Mouse (Mus musculus): ENCODE data around the gene Cfap299.

Cfap299 gene

DNA sequence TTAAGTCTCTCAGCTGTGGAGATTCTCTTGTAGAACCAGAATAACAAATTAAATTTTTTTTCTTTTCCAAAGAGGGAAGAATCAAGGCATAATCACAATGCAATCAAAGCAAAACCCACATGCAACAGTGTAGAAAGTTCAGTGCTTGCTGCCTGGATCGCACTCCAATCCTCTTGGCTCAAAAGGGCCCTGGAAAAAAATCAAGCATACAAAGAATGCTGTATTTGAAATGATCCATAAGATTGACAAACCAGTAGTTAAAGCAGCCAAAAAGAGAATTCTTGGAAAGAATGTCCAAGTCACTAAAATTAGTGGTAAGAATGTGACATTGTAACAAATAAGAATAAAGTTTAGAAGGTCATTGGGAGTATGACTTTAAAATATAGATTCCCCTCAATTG is 486.2 kb downstream of the Cfap299 start:
- no peak for DNase-seq (ENCODE audit: low spot score)

DNA sequence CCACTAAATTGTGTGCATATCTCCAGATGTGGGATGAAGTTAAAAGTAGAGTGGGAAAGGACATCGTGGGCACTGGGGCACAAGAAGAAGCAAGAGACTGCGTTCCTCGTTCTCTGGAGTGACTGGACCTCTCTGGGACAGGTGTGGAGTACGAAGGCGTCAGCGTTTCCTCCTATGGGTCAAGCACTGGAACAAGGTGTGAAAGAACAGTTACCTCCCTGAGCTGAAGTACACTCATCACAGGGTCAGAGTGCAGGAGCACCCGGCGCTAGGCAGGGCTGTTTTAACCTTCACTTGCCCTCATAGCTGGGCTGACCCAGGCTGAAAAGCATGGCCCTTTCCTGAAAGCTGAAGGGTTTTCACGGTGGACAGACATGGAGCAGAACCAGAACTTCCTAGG is 504.7 kb downstream of the Cfap299 start:
- DNase-seq (ENCODE audit: low spot score): no peak

DNA sequence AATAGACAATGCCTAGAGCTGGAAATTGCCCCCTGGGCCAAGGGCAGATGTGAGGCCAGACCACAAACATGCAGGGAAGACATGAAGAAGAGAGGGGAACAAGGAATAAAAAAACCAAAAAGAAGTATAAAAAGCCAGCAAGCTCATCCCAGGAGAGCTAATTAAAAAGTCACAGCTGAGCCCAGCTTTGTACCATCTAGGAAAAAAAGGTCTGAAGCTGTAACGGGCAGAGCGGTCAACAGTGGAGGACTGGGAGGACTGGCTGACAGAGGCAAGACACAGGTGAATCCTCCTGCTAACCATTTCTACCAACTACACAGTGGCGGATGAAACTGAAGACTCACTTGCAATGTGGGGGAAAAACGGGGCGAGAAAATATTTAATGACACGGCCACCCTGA is 505.2 kb downstream of the Cfap299 start:
- no peak for DNase-seq (ENCODE audit: low spot score)

DNA sequence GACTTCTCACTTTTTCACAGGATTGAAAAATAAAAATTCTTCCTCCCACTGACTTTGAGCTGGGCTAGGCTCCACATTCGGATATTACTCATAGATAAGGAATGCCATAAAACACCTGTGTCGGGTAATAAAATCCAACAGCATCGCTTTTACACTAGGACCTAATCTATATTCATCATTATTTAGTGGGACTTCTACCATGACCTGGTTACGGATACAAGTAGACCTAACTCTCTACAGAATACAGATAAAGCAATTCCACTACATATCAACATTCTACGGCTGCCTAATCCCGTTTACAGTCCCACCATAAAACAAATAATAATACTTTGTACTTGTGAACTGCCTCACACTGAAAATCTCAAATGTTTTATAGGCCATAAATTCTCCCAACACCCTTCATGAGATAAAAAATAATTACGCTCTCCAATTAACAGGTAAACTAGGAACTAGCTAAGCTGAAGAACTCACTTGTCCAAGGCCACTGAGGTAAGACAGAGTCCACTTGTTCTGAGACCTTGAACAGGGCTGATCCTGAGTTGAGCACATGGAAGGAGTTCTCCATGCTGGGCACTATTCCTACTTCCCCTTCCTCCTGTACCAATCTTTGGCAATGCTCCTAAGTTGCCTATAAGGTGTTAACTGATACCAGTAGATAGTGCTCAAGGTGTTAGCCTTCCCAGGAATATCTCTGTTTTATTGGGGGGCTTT is 513.7 kb downstream of the Cfap299 start:
- no peak for DNase-seq (ENCODE audit: low spot score)

DNA sequence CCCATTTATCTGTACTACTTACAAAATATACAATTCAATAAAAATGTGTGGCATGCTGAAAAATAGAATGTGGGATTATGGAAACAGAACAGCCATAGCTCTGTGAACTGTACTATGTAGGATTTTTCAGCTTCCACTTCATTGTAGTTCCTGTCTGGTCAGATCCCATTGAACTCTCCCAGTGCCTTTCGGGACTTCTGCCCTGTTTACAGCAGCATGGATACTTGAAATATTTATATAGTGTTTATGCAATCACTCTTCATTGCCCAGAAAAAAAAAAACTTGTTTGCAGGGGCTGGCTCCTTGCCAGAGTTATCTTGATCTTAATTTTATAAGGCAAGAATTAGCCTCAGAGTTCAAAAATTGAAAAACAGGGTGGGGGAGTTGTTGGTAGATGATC is 515.6 kb downstream of the Cfap299 start:
- DNase-seq (ENCODE audit: low spot score): no peak

Measured in layer of hippocampus, adult 9-10 months (tissue).